ENCODE assay signal across 37 mouse cellular contexts in genomic region chr17:20074090-20074489, GRCm38 (mm10). TPM values are rescaled to one million over a fixed set of nuclear protein-coding genes. Genes with fewer than 3 reads are reported as not detected.
"Had no signal": no experiment of that assay in that cellular context is flagged by ENCODE, and none has a peak within 500 bp of the region (broad histone marks: within the 10 kb centered on the region; RNA-seq: fewer than 3 reads in every experiment).

No protein-coding gene starts in this region.

- H3K4me1 ChIP-seq: heart, embryonic 13.5 days; heart, embryonic 15.5 days; hindbrain, embryonic 10.5 days; hindbrain, embryonic 12.5 days; kidney, embryonic 15.5 days; limb, embryonic 10.5 days; limb, embryonic 12.5 days; liver, embryonic 13.5 days had no signal

- H3K4me2 ChIP-seq: heart, embryonic 11.5 days; heart, embryonic 13.5 days; heart, embryonic 15.5 days; hindbrain, embryonic 12.5 days; hindbrain, embryonic 14.5 days; kidney, embryonic 15.5 days; limb, embryonic 12.5 days; liver, embryonic 11.5 days; liver, embryonic 13.5 days had no signal

- H3K9ac ChIP-seq: forebrain, postnatal 0 days; heart, embryonic 13.5 days; heart, embryonic 15.5 days; hindbrain, embryonic 12.5 days; hindbrain, embryonic 14.5 days; kidney, embryonic 15.5 days; limb, embryonic 12.5 days; liver, embryonic 13.5 days had no signal

- ATAC-seq: forebrain, postnatal 0 days; hindbrain, embryonic 16.5 days; inflammation-experienced regulatory T-cells, adult 6 months had no signal

- H3K36me3 ChIP-seq: heart, embryonic 13.5 days; heart, embryonic 15.5 days; hindbrain, embryonic 10.5 days; hindbrain, embryonic 12.5 days; kidney, embryonic 15.5 days; limb, embryonic 10.5 days; limb, embryonic 12.5 days; liver, embryonic 13.5 days had no signal

- DNase-seq: forebrain, postnatal 0 days; gastrocnemius, postnatal 14 days; gastrocnemius, postnatal 36 days; heart, adult 2 months; heart, postnatal 4 days; kidney, adult 11 months; kidney, adult 2 months; kidney, adult 9 months; kidney, postnatal 14 days; kidney, postnatal 36 days; liver; liver, embryonic 13.5 days had no signal

- H3K4me3 ChIP-seq: heart, adult 2 months; heart, embryonic 13.5 days; heart, embryonic 15.5 days; hindbrain, embryonic 10.5 days; hindbrain, embryonic 12.5 days; kidney, embryonic 15.5 days; layer of hippocampus, adult 2 months; left cerebral cortex, adult 2 months; limb, embryonic 10.5 days; limb, embryonic 12.5 days; liver, embryonic 13.5 days had no signal

- H3K27me3 ChIP-seq: heart, embryonic 13.5 days; heart, embryonic 15.5 days; hindbrain, embryonic 12.5 days; kidney, embryonic 15.5 days; limb, embryonic 12.5 days; liver, embryonic 13.5 days had no signal

- H3K27ac ChIP-seq: heart, adult 2 months; heart, embryonic 13.5 days; heart, embryonic 15.5 days; hindbrain, embryonic 10.5 days; hindbrain, embryonic 12.5 days; hindbrain, embryonic 14.5 days; kidney, embryonic 15.5 days; kidney, postnatal 0 days; layer of hippocampus, adult 2 months; left cerebral cortex, adult 2 months; limb, embryonic 10.5 days; limb, embryonic 12.5 days; liver, embryonic 13.5 days had no signal

RNA-seq across cellular contexts. Expression of gene Vmn2r104, which starts 26.0 kb away (rescaled TPM):
- total RNA-seq: forebrain, postnatal 0 days; gastrocnemius, adult 18-20 months; gastrocnemius, adult 8-10 months; gastrocnemius, postnatal 14 days; gastrocnemius, postnatal 36 days; heart, adult 2 months; heart, postnatal 25 days; heart, postnatal 4 days; layer of hippocampus, adult 2 months; layer of hippocampus, postnatal 10 days; layer of hippocampus, postnatal 25 days; left cerebral cortex, adult 2 months; left cerebral cortex, postnatal 14 days; left cerebral cortex, postnatal 36 days had no signal
- polyA plus RNA-seq: forebrain, postnatal 0 days; gonadal fat pad, adult 2 months; heart, adult 2 months; heart, embryonic 11.5 days; heart, embryonic 13.5 days; heart, embryonic 15.5 days; heart, postnatal 0 days; hindbrain, embryonic 10.5 days; hindbrain, embryonic 12.5 days; hindbrain, embryonic 14.5 days; hindbrain, embryonic 16.5 days; inflammation-experienced regulatory T-cells, adult 6 months; kidney, adult 2 months; kidney, embryonic 15.5 days; kidney, postnatal 0 days; limb, embryonic 10.5 days; limb, embryonic 12.5 days; limb, embryonic 14.5 days; liver, embryonic 11.5 days; liver, embryonic 13.5 days had no signal

RNA-seq across cellular contexts. Expression of gene Fpr-rs7, which starts 39.9 kb away (rescaled TPM):
- total RNA-seq: forebrain, postnatal 0 days; gastrocnemius, adult 18-20 months; gastrocnemius, adult 8-10 months; gastrocnemius, postnatal 14 days; gastrocnemius, postnatal 36 days; heart, adult 2 months; heart, postnatal 25 days; heart, postnatal 4 days; layer of hippocampus, adult 2 months; layer of hippocampus, postnatal 10 days; layer of hippocampus, postnatal 25 days; left cerebral cortex, adult 2 months; left cerebral cortex, postnatal 14 days; left cerebral cortex, postnatal 36 days had no signal
- polyA plus RNA-seq: forebrain, postnatal 0 days; gonadal fat pad, adult 2 months; heart, adult 2 months; heart, embryonic 11.5 days; heart, embryonic 13.5 days; heart, embryonic 15.5 days; heart, postnatal 0 days; hindbrain, embryonic 10.5 days; hindbrain, embryonic 12.5 days; hindbrain, embryonic 14.5 days; hindbrain, embryonic 16.5 days; inflammation-experienced regulatory T-cells, adult 6 months; kidney, adult 2 months; kidney, embryonic 15.5 days; kidney, postnatal 0 days; limb, embryonic 10.5 days; limb, embryonic 12.5 days; limb, embryonic 14.5 days; liver, embryonic 11.5 days; liver, embryonic 13.5 days had no signal
